Mouse (Mus musculus) small intestine, adult 2 months (tissue): Measurements from ENCODE around the gene Cldn11.

ENCODE experiments used
- CTCF ChIP-seq: fragments of 200-500 bp; IDR thresholded peaks from 2 replicates; pipeline ENCODE4 v1.5.1; 2012; ENCODE audit warnings: low read depth, mild to moderate bottlenecking, control low read depth, inconsistent platforms, low read length, moderate library complexity, mixed read lengths; ENCODE audit not compliant: insufficient replicate concordance, insufficient read length; ENCODE audit errors: extremely low read depth
- POLR2A ChIP-seq: fragments of 200-500 bp; IDR thresholded peaks from 2 replicates; pipeline ENCODE4 v1.6.1; 2012; ENCODE audit warnings: low read depth, mild to moderate bottlenecking, control low read depth, inconsistent platforms, low read length, moderate library complexity

GRCm38 (mm10) chr3:31126848-31127247 is 22.9 kb upstream of the Cldn11 start:
- TF ChIP-seq CTCF (no peak), POLR2A (no peak)
